Mouse (Mus musculus) testis, adult 2 months (tissue): ENCODE measurements around the gene Olfr615.

Experiments
- CTCF ChIP-seq: fragments of 200-500 bp; IDR thresholded peaks from 2 replicates; pipeline ENCODE4 v1.5.1; 2012; ENCODE audit warnings: low read depth, mild to moderate bottlenecking, inconsistent platforms, low read length, moderate library complexity; ENCODE audit not compliant: control insufficient read depth, insufficient read depth, insufficient replicate concordance
- POLR2A ChIP-seq: fragments of 200-500 bp; IDR thresholded peaks from 2 replicates; pipeline ENCODE4 v1.6.1; 2012; ENCODE audit warnings: low read depth, mild to moderate bottlenecking, inconsistent platforms, low read length, moderate library complexity; ENCODE audit not compliant: control insufficient read depth

DNA sequence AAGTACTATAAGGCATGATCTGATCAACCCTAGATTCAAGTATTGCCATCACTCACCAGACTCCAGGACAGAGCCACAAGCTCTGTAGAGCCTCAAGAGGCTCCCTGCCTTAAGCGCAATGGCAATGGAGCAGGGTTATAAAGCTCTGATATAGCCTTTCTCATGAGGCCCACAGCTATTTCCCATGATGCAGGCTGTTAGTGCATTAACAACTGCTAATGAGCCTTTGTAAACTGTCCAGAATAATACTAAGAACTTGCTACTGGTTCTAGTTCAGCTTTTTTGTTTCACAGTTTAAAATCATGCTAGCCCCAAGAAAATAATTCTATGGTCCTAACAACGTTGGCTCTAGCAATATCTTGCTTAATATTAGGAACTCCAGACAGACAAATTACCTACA, 43.9 kb upstream of the Olfr615 start, which contains the start of gene Olfr610:
- TF ChIP-seq CTCF = no peak
- TF ChIP-seq POLR2A = no peak
